Mouse (Mus musculus): ENCODE data around the gene Prm1. TPM values are rescaled to one million over a fixed set of nuclear protein-coding genes. Genes with fewer than 3 reads are reported as not detected.

Prm1 gene
- polyA plus RNA-seq, 1 experiment from 2014 or later: not detected

- Histone ChIP-seq H3K4me1 (ENCODE audit: control insufficient read depth in 2 of 2, insufficient read depth in 2 of 2, low read length in 2 of 2) (peaks cover 22 to 39% of the 10 kb centered on the region in 2 experiments), H3K4me3 (ENCODE audit: control insufficient read depth in 1 of 2, insufficient read depth in 1 of 2, low read depth in 1 of 2, low read length in 2 of 2) (peak overlapping the region; percentile 34 to 40), H3K9ac (ENCODE audit: low read length) (peak overlapping the region; percentile 60), H3K27ac (replicated peaks in 1 of 2; ENCODE audit: control insufficient read depth in 1 of 2, insufficient read depth in 1 of 2, low read depth in 2 of 2, low read length in 2 of 2) (peak overlapping the region; percentile 77 to 83), H3K27me3 (ENCODE audit: control insufficient read depth, insufficient read depth, low read length) (no peaks in the 10 kb centered on the region), H3K9me3 (ENCODE audit: control insufficient read depth, low read length) (no peaks in the 10 kb centered on the region), H3K4me2 (ENCODE audit: low read length) (peak overlapping the region; percentile 76), H3K36me3 (ENCODE audit: control insufficient read depth, insufficient read depth, low read length) (0 out of 2 replicates have a peak, but pooled peaks cover 4% of the 10 kb centered on the region)
- ATAC-seq (ENCODE audit: insufficient number of reproducible peaks, insufficient read depth, low FRiP score, low read depth): peak; percentile 40
- WGBS: 6% methylated on average over 18 of the region's 18 CpGs
These were observed 38.1 kb upstream of the Prm1 start for GRCm38 (mm10) chr16:10843486-10844318.

DNA sequence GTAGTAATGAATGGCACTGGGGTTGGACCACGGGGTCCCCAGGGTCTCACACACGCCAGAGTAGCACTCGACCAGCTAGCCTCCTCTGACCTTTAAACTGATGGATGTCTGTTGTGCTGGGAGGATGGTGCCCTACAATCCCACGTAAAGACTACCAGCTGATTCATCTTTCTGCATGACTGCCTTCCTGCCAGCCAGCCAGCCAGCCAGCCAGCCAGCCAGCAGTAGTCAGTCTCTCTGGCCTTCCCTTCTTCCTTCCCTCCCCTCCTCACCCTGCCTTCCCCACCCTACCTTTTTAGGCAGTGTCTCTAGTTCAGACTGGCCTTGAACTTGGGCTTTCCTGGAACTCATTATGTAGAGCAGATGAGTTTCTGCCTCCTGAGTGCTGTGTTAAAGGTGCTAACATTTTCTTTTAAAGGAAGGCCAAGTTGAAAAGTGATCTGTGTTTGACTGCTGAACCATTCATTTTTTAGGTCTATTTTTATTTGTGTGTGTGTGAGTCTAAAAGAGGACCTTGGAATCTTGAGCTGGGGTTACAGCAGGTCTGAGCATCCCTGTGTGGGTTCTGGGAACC is 36.7 kb upstream of the Prm1 start:
- H3K9me3 ChIP-seq (ENCODE audit: control insufficient read depth, low read length): no peaks in the 10 kb centered on the region
- H3K9ac ChIP-seq (ENCODE audit: low read length): no peak overlapping the region
- no peak for ATAC-seq (ENCODE audit: insufficient number of reproducible peaks, insufficient read depth, low FRiP score, low read depth)
- H3K4me3 ChIP-seq (ENCODE audit: control insufficient read depth in 1 of 2, insufficient read depth in 1 of 2, low read depth in 1 of 2, low read length in 2 of 2): no peak overlapping the region
- 0 out of 2 replicates have a peak, but pooled peaks cover 4% of the 10 kb centered on the region for H3K36me3 ChIP-seq (ENCODE audit: control insufficient read depth, insufficient read depth, low read length)
- WGBS: 93% methylated on average over 4 of the region's 4 CpGs
- no peak overlapping the region for H3K27ac ChIP-seq (replicated peaks in 1 of 2; ENCODE audit: control insufficient read depth in 1 of 2, insufficient read depth in 1 of 2, low read depth in 2 of 2, low read length in 2 of 2)
- no peaks in the 10 kb centered on the region for H3K27me3 ChIP-seq (ENCODE audit: control insufficient read depth, insufficient read depth, low read length)
- H3K4me2 ChIP-seq (ENCODE audit: low read length): no peak overlapping the region
- H3K4me1 ChIP-seq (ENCODE audit: control insufficient read depth in 2 of 2, insufficient read depth in 2 of 2, low read length in 2 of 2): peaks cover 33 to 48% of the 10 kb centered on the region in 2 experiments

GRCm38 (mm10) chr16:10840018-10840417 is 34.4 kb upstream of the Prm1 start:
- H3K27ac ChIP-seq (replicated peaks in 1 of 2; ENCODE audit: control insufficient read depth in 1 of 2, insufficient read depth in 1 of 2, low read depth in 2 of 2, low read length in 2 of 2): no peak overlapping the region; a peak in 1 of 4 replicates
- H3K4me1 ChIP-seq (ENCODE audit: control insufficient read depth in 2 of 2, insufficient read depth in 2 of 2, low read length in 2 of 2): peaks cover 37 to 55% of the 10 kb centered on the region in 2 experiments
- WGBS: 84% methylated on average over 12 of the region's 14 CpGs
- H3K27me3 ChIP-seq (ENCODE audit: control insufficient read depth, insufficient read depth, low read length): no peaks in the 10 kb centered on the region
- ATAC-seq (ENCODE audit: insufficient number of reproducible peaks, insufficient read depth, low FRiP score, low read depth): no peak
- H3K9me3 ChIP-seq (ENCODE audit: control insufficient read depth, low read length): no peaks in the 10 kb centered on the region
- H3K4me2 ChIP-seq (ENCODE audit: low read length): no peak overlapping the region
- H3K4me3 ChIP-seq (ENCODE audit: control insufficient read depth in 1 of 2, insufficient read depth in 1 of 2, low read depth in 1 of 2, low read length in 2 of 2): no peak overlapping the region
- 0 out of 2 replicates have a peak, but pooled peaks cover 4% of the 10 kb centered on the region for H3K36me3 ChIP-seq (ENCODE audit: control insufficient read depth, insufficient read depth, low read length)
- no peak overlapping the region for H3K9ac ChIP-seq (ENCODE audit: low read length)

DNA sequence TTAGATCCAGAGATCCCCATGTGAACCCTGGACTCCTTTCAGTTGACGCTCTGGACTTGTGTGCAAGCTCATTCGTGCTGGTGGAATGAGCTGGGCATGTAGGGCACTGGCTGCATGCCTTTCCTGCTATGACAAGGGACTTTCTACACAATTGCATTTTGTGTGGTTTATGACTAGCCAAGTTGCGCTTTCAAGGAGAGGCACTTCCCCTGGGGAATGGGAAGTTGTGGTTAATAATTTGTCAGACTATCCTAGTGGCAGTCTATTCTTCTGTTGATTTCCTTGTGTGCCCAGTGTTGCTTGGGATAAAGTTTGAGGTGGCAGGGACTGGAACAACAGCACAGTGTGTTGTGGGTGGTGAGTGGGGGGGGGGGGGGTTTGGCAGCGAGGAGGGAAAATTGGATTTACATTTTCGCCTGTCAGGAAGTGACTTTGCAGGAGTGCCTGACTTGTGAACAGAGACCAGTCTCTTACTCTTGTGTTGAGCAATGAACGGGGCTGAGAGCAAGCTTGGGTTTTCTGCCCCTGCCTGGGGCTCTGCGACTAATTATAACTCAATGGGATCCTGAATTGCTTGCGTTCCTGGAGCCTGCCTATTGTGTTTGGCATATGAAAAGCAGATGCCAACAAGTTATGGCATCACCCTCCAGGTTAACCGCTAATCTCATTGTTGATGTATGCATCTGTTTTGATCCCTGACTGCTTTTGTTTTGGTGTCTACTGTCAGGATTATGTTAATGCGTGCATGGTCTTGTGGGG is 33.0 kb upstream of the Prm1 start:
- WGBS: 31% methylated on average over 10 of the region's 10 CpGs
- Histone ChIP-seq H3K4me1 (ENCODE audit: control insufficient read depth in 2 of 2, insufficient read depth in 2 of 2, low read length in 2 of 2) (peaks cover 31 to 47% of the 10 kb centered on the region in 2 experiments), H3K4me3 (ENCODE audit: control insufficient read depth in 1 of 2, insufficient read depth in 1 of 2, low read depth in 1 of 2, low read length in 2 of 2) (no peak overlapping the region), H3K27me3 (ENCODE audit: control insufficient read depth, insufficient read depth, low read length) (no peaks in the 10 kb centered on the region), H3K27ac (replicated peaks in 1 of 2; ENCODE audit: control insufficient read depth in 1 of 2, insufficient read depth in 1 of 2, low read depth in 2 of 2, low read length in 2 of 2) (peak overlapping the region; percentile 88), H3K9me3 (ENCODE audit: control insufficient read depth, low read length) (no peaks in the 10 kb centered on the region), H3K36me3 (ENCODE audit: control insufficient read depth, insufficient read depth, low read length) (0 out of 2 replicates have a peak, but pooled peaks cover 4% of the 10 kb centered on the region), H3K9ac (ENCODE audit: low read length) (peak overlapping the region; percentile 59), H3K4me2 (ENCODE audit: low read length) (peak overlapping the region; percentile 48)
- no peak for ATAC-seq (ENCODE audit: insufficient number of reproducible peaks, insufficient read depth, low FRiP score, low read depth)

GRCm38 (mm10) chr16:10837903-10838302 is 32.3 kb upstream of the Prm1 start:
- H3K9ac ChIP-seq (ENCODE audit: low read length): peak overlapping the region; percentile 59

GRCm38 (mm10) chr16:10837250-10837649 is 31.6 kb upstream of the Prm1 start:
- no peak overlapping the region for H3K9ac ChIP-seq (ENCODE audit: low read length)
- no peak overlapping the region for H3K4me2 ChIP-seq (ENCODE audit: low read length)
- peaks cover 26 to 41% of the 10 kb centered on the region in 2 experiments for H3K4me1 ChIP-seq (ENCODE audit: control insufficient read depth in 2 of 2, insufficient read depth in 2 of 2, low read length in 2 of 2)
- ATAC-seq (ENCODE audit: insufficient number of reproducible peaks, insufficient read depth, low FRiP score, low read depth): no peak
- no peaks in the 10 kb centered on the region for H3K27me3 ChIP-seq (ENCODE audit: control insufficient read depth, insufficient read depth, low read length)
- no peak overlapping the region for H3K4me3 ChIP-seq (ENCODE audit: control insufficient read depth in 1 of 2, insufficient read depth in 1 of 2, low read depth in 1 of 2, low read length in 2 of 2)
- 85% methylated on average over 3 of the region's 3 CpGs for WGBS
- H3K27ac ChIP-seq (replicated peaks in 1 of 2; ENCODE audit: control insufficient read depth in 1 of 2, insufficient read depth in 1 of 2, low read depth in 2 of 2, low read length in 2 of 2): no peak overlapping the region
- H3K36me3 ChIP-seq (ENCODE audit: control insufficient read depth, insufficient read depth, low read length): 0 out of 2 replicates have a peak, but pooled peaks cover 4% of the 10 kb centered on the region
- no peaks in the 10 kb centered on the region for H3K9me3 ChIP-seq (ENCODE audit: control insufficient read depth, low read length)

More at GRCm38 (mm10) chr16:10837903-10838302, 32.3 kb upstream of the Prm1 start:
- H3K4me1 ChIP-seq (ENCODE audit: control insufficient read depth in 2 of 2, insufficient read depth in 2 of 2, low read length in 2 of 2): peaks cover 26 to 41% of the 10 kb centered on the region in 2 experiments
- no peak for ATAC-seq (ENCODE audit: insufficient number of reproducible peaks, insufficient read depth, low FRiP score, low read depth)
- no peak overlapping the region for H3K4me2 ChIP-seq (ENCODE audit: low read length)
- peak overlapping the region; percentile 88 for H3K27ac ChIP-seq (replicated peaks in 1 of 2; ENCODE audit: control insufficient read depth in 1 of 2, insufficient read depth in 1 of 2, low read depth in 2 of 2, low read length in 2 of 2)
- H3K27me3 ChIP-seq (ENCODE audit: control insufficient read depth, insufficient read depth, low read length): no peaks in the 10 kb centered on the region
- 0 out of 2 replicates have a peak, but pooled peaks cover 4% of the 10 kb centered on the region for H3K36me3 ChIP-seq (ENCODE audit: control insufficient read depth, insufficient read depth, low read length)
- no peaks in the 10 kb centered on the region for H3K9me3 ChIP-seq (ENCODE audit: control insufficient read depth, low read length)
- WGBS: 68% methylated on average over 1 of the region's 1 CpGs
- no peak overlapping the region for H3K4me3 ChIP-seq (ENCODE audit: control insufficient read depth in 1 of 2, insufficient read depth in 1 of 2, low read depth in 1 of 2, low read length in 2 of 2)

DNA sequence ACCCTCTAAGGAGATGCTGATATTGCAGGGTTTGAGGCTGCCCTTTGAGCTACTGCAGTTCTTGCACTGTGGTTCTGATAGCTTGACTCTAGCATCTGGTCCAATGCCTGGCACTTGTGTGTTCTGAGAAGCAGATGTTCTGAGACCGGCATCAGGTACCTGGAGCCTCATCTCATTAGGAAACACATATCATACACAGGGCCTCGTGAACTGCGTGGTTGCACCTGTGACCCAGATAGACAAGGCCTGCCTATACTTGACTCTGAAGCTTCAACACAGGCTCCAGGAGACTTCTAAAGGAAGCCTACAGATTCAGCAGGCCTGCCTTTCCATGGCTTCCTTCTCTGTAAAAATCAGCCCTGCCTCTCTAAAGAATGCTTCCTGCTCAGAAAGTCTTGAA is 30.7 kb upstream of the Prm1 start:
- no peaks in the 10 kb centered on the region for H3K9me3 ChIP-seq (ENCODE audit: control insufficient read depth, low read length)
- peaks cover 26 to 41% of the 10 kb centered on the region in 2 experiments for H3K4me1 ChIP-seq (ENCODE audit: control insufficient read depth in 2 of 2, insufficient read depth in 2 of 2, low read length in 2 of 2)
- 96% methylated on average over 3 of the region's 3 CpGs for WGBS
- no peak overlapping the region for H3K27ac ChIP-seq (replicated peaks in 1 of 2; ENCODE audit: control insufficient read depth in 1 of 2, insufficient read depth in 1 of 2, low read depth in 2 of 2, low read length in 2 of 2)
- H3K4me2 ChIP-seq (ENCODE audit: low read length): no peak overlapping the region
- H3K36me3 ChIP-seq (ENCODE audit: control insufficient read depth, insufficient read depth, low read length): 0 out of 2 replicates have a peak, but pooled peaks cover 4% of the 10 kb centered on the region
- H3K9ac ChIP-seq (ENCODE audit: low read length): no peak overlapping the region
- H3K27me3 ChIP-seq (ENCODE audit: control insufficient read depth, insufficient read depth, low read length): no peaks in the 10 kb centered on the region
- no peak for ATAC-seq (ENCODE audit: insufficient number of reproducible peaks, insufficient read depth, low FRiP score, low read depth)
- no peak overlapping the region for H3K4me3 ChIP-seq (ENCODE audit: control insufficient read depth in 1 of 2, insufficient read depth in 1 of 2, low read depth in 1 of 2, low read length in 2 of 2)

Data from heart, embryonic 14.5 days (tissue).